Mouse (Mus musculus) cerebellum, postnatal 4 days (tissue): Measurements from ENCODE around the gene Tmem132c.
"Not testable (repeated sequence)": the region's sequence is repeated elsewhere in the genome, so short reads cannot be mapped to it uniquely, and the experiment has no call there.

Experiments
- DNase-seq, 2 experiments: peaks; one replicate each; pipeline ENCODE4 v3.0.0; 2022; ENCODE audit warnings: low spot score in 2 of 2, mixed read lengths in 1 of 2

Tmem132c gene

GRCm38 (mm10) chr5:127341158-127341557 is 99.5 kb downstream of the Tmem132c start:
- no peak for DNase-seq

GRCm38 (mm10) chr5:127344721-127345120 is 103.1 kb downstream of the Tmem132c start:
- DNase-seq, result no peak

GRCm38 (mm10) chr5:127346364-127346763 is 104.8 kb downstream of the Tmem132c start:
- DNase-seq, result no peak

DNA sequence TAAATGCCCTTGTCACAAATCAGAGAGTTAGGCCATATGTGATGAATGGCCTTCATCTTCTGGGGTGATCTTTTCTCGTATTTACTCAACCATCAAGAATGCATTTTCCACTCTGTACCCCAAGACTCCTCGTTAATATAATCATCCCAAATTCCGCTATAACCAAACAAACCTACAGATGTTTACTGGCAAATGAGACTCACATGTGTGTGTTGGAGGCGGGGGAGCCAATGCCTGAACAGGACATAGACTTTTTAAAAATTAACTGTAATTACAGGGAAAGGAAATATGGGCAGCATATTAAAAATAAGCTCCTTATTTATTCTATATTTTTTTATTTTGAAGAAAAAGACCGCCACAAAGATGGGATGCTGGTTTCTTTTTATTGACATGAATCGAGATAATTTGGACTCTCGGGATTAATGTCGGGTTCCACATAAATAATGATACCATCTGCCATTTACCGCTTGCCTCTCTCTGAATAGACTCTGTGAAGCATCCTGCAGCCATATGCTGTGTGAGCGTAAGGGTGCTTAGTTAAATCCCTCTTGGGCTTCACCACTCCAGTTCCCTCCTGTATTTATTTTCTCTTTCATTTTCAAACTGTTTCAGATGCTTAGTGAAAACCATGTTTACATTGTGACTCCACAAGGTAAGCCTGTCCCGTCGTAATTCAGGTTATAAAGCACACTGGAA is 105.6 kb downstream of the Tmem132c start:
- no peak for DNase-seq

GRCm38 (mm10) chr5:127349221-127350065 is 107.8 kb downstream of the Tmem132c start:
- DNase-seq, result no peak

DNA sequence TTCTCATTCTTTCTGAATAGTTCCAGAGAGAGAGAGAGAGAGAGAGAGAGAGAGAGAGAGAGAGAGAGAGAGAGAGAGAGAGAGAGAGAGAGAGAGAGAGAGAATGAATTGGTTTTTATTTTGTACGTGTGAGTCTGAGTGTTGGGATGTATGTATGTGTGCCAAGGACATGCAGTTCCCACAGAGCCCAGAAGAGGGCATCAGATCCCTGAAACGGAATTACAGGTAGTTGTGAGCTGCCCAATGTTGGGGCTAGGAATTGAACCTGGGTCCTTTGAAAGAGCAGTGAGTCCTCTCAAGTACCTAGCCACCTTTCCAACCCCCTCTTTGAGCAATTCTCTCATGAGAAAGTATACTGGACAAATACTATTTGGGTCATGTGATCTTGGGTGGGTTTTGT is 111.4 kb downstream of the Tmem132c start:
- DNase-seq, result peak in 1 of 2 experiments; percentile 51

DNA sequence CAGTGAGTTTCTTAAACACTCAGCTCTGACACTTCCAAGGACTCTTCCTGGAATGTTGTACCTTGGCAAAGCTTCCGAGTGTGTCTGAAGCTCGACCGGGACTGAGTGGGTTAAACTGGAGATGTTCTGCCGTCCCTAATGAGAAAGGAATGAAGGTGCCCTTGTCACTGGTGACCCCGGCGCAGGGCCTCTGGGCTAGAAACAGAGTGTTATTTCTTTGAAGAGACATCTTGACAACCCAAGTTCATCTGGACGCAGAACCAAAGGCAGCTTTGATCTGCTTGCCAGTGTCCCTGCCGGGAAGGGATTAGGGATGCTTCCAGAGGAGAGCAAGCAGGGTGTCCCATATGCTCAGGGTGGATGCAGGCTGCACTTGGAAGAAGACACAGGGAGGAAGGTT is 114.2 kb downstream of the Tmem132c start:
- DNase-seq, result peak in 1 of 2 experiments; percentile 22

- not testable (repeated sequence) for DNase-seq
Measured at GRCm38 (mm10) chr5:127357878-127358277, 116.3 kb downstream of the Tmem132c start.

DNA sequence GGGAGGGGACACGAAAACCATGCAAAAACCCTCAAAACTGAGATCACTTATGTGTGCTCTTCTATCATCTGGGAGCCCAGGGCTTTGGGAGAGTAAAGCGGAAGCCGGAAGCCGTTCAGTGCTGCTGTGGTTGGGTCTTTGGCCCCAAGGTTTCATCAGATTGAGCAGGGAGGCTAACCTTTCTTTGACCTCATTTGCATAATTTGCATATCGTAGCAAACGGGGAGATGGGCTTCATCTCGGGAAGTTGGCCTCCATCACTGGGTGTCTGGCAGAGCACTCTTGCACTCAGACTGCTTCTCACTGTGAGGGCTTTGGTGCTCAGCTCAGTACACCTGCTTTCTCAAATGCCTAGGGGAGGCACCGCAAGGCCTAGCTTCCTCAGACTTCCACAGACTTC is 119.5 kb downstream of the Tmem132c start:
- no peak for DNase-seq

DNA sequence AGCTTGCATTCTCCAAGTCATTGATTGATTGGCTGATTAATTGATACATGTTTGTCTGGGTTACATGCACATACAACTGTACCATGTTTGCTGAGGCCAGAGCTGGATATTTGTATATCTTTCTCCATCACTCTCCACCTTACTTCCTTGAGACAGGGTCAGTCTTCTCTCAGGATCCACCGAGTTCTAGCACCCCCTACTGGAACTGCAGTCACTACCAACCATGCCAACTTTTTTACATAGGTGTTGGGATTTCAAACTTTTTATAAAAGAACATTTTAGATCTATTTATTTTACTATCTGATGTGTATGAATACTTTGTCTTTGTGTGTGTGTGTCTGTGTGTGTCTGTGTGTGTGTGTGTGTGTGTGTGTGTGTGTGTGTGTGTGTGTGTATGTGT is 123.5 kb downstream of the Tmem132c start:
- no peak for DNase-seq

- no peak for DNase-seq
Measured at GRCm38 (mm10) chr5:127368191-127368590, 126.6 kb downstream of the Tmem132c start.

GRCm38 (mm10) chr5:127369812-127370211 is 128.2 kb downstream of the Tmem132c start:
- no peak for DNase-seq

DNA sequence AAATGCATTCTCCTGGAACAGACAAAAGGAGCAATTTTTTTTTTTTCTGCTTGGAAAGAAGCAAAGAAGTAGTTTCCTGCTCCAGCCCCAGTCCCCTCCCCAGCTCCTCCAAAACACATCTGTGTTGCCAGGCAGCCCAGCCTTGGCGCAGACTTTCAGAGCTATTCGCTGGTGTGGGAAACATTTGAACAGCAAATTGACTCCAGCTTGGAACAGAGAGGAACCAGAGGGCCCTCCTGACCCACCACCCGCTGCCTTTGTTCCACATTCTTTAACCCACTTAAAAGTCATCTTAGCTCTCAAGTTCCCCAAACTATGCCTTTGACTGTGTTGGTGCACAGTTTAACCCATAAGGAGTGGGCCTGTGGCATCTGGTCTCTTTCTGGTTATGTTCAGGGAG is 128.9 kb downstream of the Tmem132c start:
- DNase-seq, result no peak

GRCm38 (mm10) chr5:127374251-127374650 is 132.6 kb downstream of the Tmem132c start:
- no peak for DNase-seq

GRCm38 (mm10) chr5:127375654-127376053 is 134.0 kb downstream of the Tmem132c start:
- DNase-seq, result no peak

DNA sequence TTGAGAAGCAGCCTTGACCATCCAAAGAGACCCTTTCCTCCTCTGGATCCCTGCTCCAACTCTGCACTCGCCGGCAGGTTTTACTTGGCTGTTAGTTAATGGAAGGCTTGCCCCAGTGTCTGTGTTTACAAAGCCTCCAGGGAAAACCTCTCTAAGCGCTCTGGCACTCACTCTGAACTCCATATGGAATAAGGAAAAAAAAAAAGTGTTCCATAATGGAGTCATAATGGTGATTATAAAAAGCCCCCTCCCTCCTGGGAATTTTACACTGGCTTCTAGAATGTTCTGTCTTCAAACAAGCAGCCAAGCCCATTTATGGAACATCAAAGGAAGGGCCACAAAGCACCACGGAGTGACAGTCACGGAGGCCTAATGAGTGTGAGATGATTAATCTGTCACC is 136.9 kb downstream of the Tmem132c start:
- no peak for DNase-seq

GRCm38 (mm10) chr5:127379351-127379750 is 137.7 kb downstream of the Tmem132c start:
- no peak for DNase-seq

- DNase-seq, result no peak
Measured at GRCm38 (mm10) chr5:127381216-127381615, 139.6 kb downstream of the Tmem132c start.

- no peak for DNase-seq
Measured at GRCm38 (mm10) chr5:127382571-127382970, 141.0 kb downstream of the Tmem132c start.

DNA sequence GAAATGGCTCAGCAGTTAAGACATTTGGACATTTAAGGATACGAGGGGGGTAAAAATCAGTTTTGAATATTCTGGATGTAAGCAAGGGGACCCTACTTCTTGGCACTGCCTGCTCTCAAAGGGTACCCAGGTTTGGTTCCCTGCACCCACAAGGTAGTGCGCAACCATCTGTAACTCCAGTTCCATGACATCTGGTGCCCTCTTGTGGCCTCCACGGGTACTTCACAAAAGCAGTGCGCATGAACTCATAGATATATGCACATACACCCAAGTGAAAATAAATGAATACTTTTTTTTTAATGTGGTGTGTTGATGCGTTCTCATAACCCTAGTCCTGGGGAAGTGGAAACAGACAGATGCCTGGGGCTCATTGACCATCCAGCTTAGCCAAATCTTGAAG is 149.6 kb downstream of the Tmem132c start:
- no peak for DNase-seq

DNA sequence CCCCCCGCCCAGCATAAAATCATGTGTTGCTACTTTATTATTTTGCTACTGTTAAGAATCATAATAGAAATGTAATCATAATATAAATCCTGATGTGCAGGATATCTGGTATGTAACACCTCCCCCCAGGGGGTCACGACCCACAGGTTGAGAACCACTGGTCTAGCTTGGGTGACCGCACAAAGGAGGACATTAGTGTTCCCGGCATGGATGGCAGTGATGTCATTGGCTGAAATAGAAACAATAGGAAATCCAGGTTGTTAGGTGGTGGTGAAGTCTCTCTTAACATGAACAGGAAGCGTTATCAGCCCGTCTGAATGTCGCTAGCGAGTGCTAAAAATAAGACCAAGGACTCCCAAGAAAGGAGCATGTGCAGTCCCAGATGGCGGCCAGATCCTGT is 155.3 kb downstream of the Tmem132c start:
- DNase-seq, result no peak

GRCm38 (mm10) chr5:127398010-127398409 is 156.4 kb downstream of the Tmem132c start:
- no peak for DNase-seq

DNA sequence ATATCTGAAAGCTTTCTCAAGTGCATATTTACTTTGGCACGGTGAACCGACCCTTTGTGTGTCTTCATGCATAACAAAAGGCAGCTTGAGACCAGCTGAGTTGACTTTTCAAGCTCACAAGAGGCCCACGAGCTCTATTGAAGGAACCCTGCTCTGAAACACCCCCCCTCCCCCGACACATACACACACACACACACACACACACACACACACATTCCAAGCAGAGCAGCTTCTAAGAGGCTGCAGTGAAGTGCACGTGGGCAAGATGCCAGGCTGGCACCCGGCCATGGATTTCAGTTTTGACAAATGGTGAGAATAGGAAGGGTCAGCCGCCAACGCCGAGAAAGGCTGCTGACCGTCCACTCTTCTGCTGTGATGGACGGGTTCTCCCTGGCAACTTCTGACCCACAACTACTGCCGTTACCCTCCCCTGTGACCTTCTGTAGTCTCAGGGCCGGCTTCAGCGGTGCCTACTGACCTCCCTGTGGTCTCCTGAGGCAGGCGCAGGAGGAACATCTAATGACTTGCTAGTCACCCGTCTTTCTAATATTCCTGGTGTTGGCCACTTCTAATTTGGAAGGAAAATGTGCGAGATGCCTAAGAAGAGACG is 163.9 kb downstream of the Tmem132c start:
- peak; percentile 81 to 97 for DNase-seq
